Mouse (Mus musculus) liver, adult 2 months (tissue): ENCODE results near the gene Zfp931. TPM values are rescaled to one million over a fixed set of nuclear protein-coding genes. Genes with fewer than 3 reads are reported as not detected.

ENCODE experiments used
- DNase-seq: peaks from one replicate; pipeline ENCODE4 v3.0.0-alpha.2; 2011; ENCODE audit warnings: low read depth, low spot score; ENCODE audit errors: extremely low read depth
- H3K27ac ChIP-seq: fragments of 200-500 bp; replicated peaks from 2 replicates; pipeline ENCODE4 v1.5.1; 2012; ENCODE audit warnings: low read depth, mild to moderate bottlenecking, control low read depth, inconsistent platforms, low read length; ENCODE audit not compliant: insufficient read depth
- H3K27me3 ChIP-seq: fragments of 200-500 bp; 2 replicates; pipeline ENCODE4 v1.6.1; 2012; ENCODE audit warnings: mild to moderate bottlenecking, moderate library complexity, low read length, inconsistent platforms; ENCODE audit not compliant: control insufficient read depth, insufficient read depth
- H3K36me3 ChIP-seq: fragments of 200-500 bp; 2 replicates; pipeline ENCODE4 v1.6.1; 2012; ENCODE audit warnings: low read length, inconsistent platforms; ENCODE audit not compliant: control insufficient read depth, insufficient read depth
- H3K4me1 ChIP-seq: fragments of 200-500 bp; 2 replicates; pipeline ENCODE4 v1.6.1; 2011; ENCODE audit warnings: low read length; ENCODE audit not compliant: control insufficient read depth, insufficient read depth
- H3K4me3 ChIP-seq: fragments of 200-500 bp; 2 replicates; pipeline ENCODE4 v1.5.1; 2011; ENCODE audit warnings: low read depth, mild to moderate bottlenecking, control low read depth, low read length, moderate library complexity; ENCODE audit not compliant: insufficient read depth
- H3K79me2 ChIP-seq: fragments of 200-500 bp; 2 replicates; pipeline ENCODE4 v1.6.1; 2012; ENCODE audit warnings: inconsistent platforms, mild to moderate bottlenecking, low read length, moderate library complexity; ENCODE audit not compliant: control insufficient read depth, insufficient read depth
- H3K9ac ChIP-seq: fragments of 200-500 bp; 2 replicates; pipeline ENCODE4 v1.6.1; 2012; ENCODE audit warnings: low read depth, mild to moderate bottlenecking, control low read depth, inconsistent platforms, low read length
- CTCF ChIP-seq: fragments of 200-500 bp; IDR thresholded peaks from 2 replicates; pipeline ENCODE4 v1.5.1; 2011; ENCODE audit warnings: low read depth, low read length, control low read depth
- POLR2A ChIP-seq: fragments of 200-500 bp; IDR thresholded peaks from 2 replicates; pipeline ENCODE4 v1.6.1; 2011; ENCODE audit warnings: low read length, control low read depth; ENCODE audit not compliant: insufficient read depth; ENCODE audit errors: extremely low read depth
- WGBS: fragments of 180-500 bp; shearing (Covaris S2); methylation state at CpG from one replicate; pipeline ENCODE4 v1.1.7; 2018; 5-methylcytosine and 5-hydroxymethylcytosine counted together
- polyA plus RNA-seq: library from polyadenylated mRNA; depleted of rRNA; stranded (reverse); fragments of >200 nt; gene quantifications from 2 replicates; pipeline ENCODE4 v1.2.3, GENCODE M21; 2012
- total RNA-seq: library from RNA; depleted of rRNA; stranded (reverse); fragments of >200 nt; gene quantifications from 2 replicates; pipeline ENCODE4 v1.2.3, GENCODE M21; 2014

Zfp931 gene
- total and polyA plus RNA-seq, 2 experiments = 1.3 to 15.0 TPM

- no peak overlapping the region for H3K4me3 ChIP-seq
- H3K27ac ChIP-seq = no peak overlapping the region
- no peaks in the 10 kb centered on the region for H3K4me1 ChIP-seq
- WGBS = 79% methylated on average over 8 of the region's 8 CpGs
- no peak for TF ChIP-seq POLR2A
- TF ChIP-seq CTCF = no peak
- H3K9ac ChIP-seq = no peak overlapping the region
- DNase-seq = no peak
- peaks cover 4% of the 10 kb centered on the region; the same call in 1 of the 2 replicates for H3K27me3 ChIP-seq
- no peaks in the 10 kb centered on the region for H3K36me3 ChIP-seq
- no peaks in the 10 kb centered on the region for H3K79me2 ChIP-seq
Observed at GRCm38 (mm10) chr2:178120651-178121374, 42.5 kb upstream of the Zfp931 start.

- no peaks in the 10 kb centered on the region for H3K36me3 ChIP-seq
- DNase-seq = no peak
- H3K9ac ChIP-seq = no peak overlapping the region
- no peaks in the 10 kb centered on the region for H3K79me2 ChIP-seq
- H3K4me1 ChIP-seq = no peaks in the 10 kb centered on the region
- H3K4me3 ChIP-seq = no peak overlapping the region
- no peak overlapping the region for H3K27ac ChIP-seq
- peaks cover 4% of the 10 kb centered on the region; the same call in 1 of the 2 replicates for H3K27me3 ChIP-seq
- TF ChIP-seq POLR2A = no peak
- no peak for TF ChIP-seq CTCF
Observed at GRCm38 (mm10) chr2:178120356-178120645, 42.0 kb upstream of the Zfp931 start.

GRCm38 (mm10) chr2:178119561-178120355 lies 41.5 kb upstream of the Zfp931 start:
- TF ChIP-seq CTCF (no peak), POLR2A (no peak)

GRCm38 (mm10) chr2:178118801-178119560 lies 40.7 kb upstream of the Zfp931 start, which contains the start of gene Phactr3:
Gene Phactr3 (plus strand): TSS chr2:178118975.
- Histone ChIP-seq H3K36me3 (no peaks in the 10 kb centered on the region), H3K79me2 (no peaks in the 10 kb centered on the region), H3K27me3 (peaks cover 4% of the 10 kb centered on the region; the same call in 1 of the 2 replicates), H3K4me1 (no peaks in the 10 kb centered on the region), H3K4me3 (no peak within 1 kb of the TSS), H3K27ac (no peak within 1 kb of the TSS), H3K9ac (no peak within 1 kb of the TSS)
- no peak for DNase-seq
- no peak for TF ChIP-seq POLR2A
- TF ChIP-seq CTCF = no peak
- 3% methylated on average over 45 of the region's 45 CpGs for WGBS

More at GRCm38 (mm10) chr2:178119561-178120355, 41.5 kb upstream of the Zfp931 start:
- DNase-seq = no peak
- WGBS = 17% methylated on average over 19 of the region's 19 CpGs
- H3K27ac ChIP-seq = no peak overlapping the region
- H3K4me3 ChIP-seq = no peak overlapping the region
- H3K27me3 ChIP-seq = peaks cover 4% of the 10 kb centered on the region; the same call in 1 of the 2 replicates
- no peaks in the 10 kb centered on the region for H3K4me1 ChIP-seq
- no peaks in the 10 kb centered on the region for H3K79me2 ChIP-seq
- no peak overlapping the region for H3K9ac ChIP-seq
- H3K36me3 ChIP-seq = no peaks in the 10 kb centered on the region

GRCm38 (mm10) chr2:178117946-178118345 lies 39.7 kb upstream of the Zfp931 start:
- DNase-seq = peak; percentile 43
- Histone ChIP-seq H3K27ac (no peak overlapping the region), H3K4me1 (no peaks in the 10 kb centered on the region), H3K79me2 (no peaks in the 10 kb centered on the region), H3K9ac (no peak overlapping the region), H3K27me3 (peaks cover 4% of the 10 kb centered on the region; the same call in 1 of the 2 replicates), H3K36me3 (no peaks in the 10 kb centered on the region), H3K4me3 (no peak overlapping the region)
- 17% methylated on average over 12 of the region's 12 CpGs for WGBS
- TF ChIP-seq CTCF = peak; percentile 45; the same call in 1 of the 2 replicates
- TF ChIP-seq POLR2A = no peak
